Mouse (Mus musculus): Measurements from ENCODE around the gene Nup54.
A peak's percentile ranks its signal among the peaks of the same experiment; 100 is the strongest.

Gene Nup54

DNA sequence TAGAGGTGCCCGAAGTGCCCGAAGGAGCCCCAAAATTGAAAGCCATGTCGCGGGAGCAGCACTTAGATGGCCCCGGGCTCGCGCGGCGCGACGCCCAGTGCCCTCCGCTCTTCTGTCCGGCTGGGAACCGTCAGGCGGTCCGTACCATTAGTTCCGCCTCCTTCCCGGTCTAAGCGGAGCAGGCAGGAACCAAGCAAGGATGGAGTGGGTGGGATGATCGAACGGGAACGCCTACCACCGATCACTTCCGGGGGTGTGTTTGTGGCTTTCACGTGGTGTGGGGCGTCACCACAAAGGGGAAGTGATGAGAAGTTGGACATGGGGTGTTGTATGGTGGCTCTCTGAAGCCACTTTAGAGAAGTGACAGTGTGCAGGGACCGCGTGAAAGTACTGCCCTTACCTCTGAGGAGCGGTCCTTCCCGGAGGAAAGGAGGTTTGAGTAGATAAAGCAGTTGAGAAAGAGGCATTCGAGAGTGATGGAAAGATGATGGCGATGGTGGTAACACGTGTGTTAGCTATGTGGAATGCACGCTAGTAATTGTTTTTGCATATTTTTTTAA lies at the start of gene Nup54:
Gene Nup54, minus strand, starts transcription at position 195 of the 560 bp plus-strand sequence.
- DNase-seq (ENCODE audit: low spot score): peak; percentile 95

GRCm38 (mm10) chr5:92472863-92473262 lies 37.8 kb upstream of the Nup54 start:
- DNase-seq (ENCODE audit: low spot score): no peak

GRCm38 (mm10) chr5:92471531-92471930 lies 36.5 kb upstream of the Nup54 start:
- DNase-seq (ENCODE audit: low spot score): peak; percentile 41

- peak; percentile 70 for DNase-seq (ENCODE audit: low spot score)
Measured at GRCm38 (mm10) chr5:92469201-92470130, 34.4 kb upstream of the Nup54 start.

GRCm38 (mm10) chr5:92468234-92468633 lies 33.2 kb upstream of the Nup54 start:
- no peak for DNase-seq (ENCODE audit: low spot score)

DNA sequence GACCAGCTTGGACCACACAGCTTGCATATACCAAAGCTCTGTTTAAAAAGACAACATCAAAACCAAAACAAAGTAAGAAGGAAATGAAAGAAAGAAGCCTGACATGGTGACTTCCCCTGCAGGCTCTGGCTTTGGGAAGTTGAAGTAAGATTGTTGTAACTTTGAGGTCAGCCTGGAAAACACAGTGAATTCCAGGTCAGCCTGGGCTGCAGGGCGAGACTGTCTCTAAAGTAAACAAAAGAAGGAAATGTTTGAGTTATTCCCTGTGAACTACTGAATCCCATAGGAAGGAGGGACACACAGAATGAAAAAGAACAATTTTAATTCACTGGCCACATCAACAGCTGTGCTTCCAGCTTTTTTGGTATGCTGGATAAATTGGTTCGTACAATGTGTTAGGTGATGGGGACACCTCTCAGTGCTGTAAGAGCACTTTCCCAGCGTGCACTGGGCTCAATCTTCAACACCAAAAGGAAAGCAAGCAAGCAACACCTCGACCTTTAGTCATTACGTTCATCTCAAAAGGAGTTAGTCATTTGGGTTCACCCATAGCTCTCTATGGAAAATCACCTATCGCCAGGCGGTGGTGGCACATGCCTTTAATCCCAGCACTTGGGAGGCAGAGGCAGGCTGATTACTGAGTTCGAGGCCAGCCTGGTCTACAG lies 32.2 kb upstream of the Nup54 start:
- no peak for DNase-seq (ENCODE audit: low spot score)

DNA sequence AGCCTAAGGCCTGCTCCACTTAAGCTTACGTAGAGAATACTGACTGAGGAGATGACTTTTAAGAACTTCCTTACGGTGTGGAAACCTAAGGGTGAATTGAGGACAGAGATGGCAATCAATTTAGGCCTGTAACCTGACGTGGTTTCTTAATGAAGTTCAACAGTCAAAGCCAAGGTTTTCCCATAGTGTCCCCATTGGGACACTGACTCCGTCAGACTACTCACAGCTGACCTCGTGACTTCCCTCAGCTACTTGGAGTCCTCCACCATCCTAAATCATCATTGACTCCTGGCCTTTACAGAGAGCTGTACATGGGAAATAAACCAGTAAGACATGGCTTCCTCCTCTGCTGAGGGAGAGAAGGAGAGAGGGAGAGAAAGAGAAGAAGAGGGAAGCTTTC lies 30.5 kb upstream of the Nup54 start:
- DNase-seq (ENCODE audit: low spot score): no peak

DNA sequence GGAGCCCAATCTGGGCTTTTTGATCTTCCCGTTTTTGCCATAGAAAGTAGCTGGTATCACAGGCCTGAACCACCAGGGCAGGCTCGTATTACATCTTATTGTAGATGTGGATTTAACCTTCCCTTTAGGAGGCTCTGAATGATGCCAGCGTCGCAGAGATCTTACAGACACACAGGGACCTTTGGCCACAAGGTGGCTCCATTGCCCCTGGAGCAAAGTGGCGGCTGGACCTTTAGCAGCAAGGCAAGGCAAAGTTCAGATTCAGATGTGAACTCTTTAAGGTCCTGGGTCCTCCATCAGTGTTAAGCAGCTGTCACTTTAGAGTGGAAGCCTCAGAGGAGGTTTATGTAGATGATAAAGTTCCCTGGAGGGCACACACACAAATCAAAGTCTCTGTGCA lies 26.3 kb upstream of the Nup54 start:
- DNase-seq (ENCODE audit: low spot score): peak; percentile 75

GRCm38 (mm10) chr5:92458726-92459125 lies 23.7 kb upstream of the Nup54 start:
- DNase-seq (ENCODE audit: low spot score): no peak

DNA sequence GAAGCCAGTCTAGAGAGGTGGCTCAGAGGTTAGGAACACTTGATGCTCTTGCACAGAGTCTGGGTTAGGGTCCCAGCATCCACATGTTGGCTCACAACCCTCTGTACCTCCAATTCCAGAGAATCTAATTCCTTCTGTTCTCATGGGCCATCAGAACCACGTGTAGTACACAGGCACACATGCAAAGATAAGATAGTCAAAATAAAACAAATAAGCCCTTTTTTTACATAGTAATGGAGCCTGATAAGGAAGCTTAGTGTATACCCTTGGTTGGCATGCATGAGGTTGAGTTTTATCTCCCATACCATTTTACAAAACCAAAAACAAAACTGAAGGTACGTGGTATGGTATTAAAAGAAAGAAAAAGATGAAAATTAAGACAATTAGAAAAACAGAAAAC lies 22.4 kb upstream of the Nup54 start:
- DNase-seq (ENCODE audit: low spot score): no peak

DNA sequence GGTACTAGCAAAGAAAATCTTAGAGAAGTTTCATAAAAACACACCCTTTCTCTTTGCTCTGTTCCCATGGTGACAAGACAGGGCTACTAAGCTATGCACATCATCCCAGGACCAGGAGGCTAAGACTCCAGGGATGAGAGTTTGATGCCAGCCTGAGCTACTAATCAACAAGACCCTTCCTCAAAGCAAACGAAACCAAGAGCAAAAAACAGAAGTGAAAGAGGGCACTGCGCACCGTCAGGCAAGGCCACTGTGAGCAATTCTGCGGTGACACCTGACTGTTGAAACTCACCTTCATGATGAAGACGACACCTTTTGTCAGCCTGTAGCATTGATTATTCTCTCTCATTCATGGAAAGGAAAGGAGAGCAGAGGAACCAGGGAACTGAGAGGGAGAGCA lies 17.9 kb upstream of the Nup54 start:
- DNase-seq (ENCODE audit: low spot score): no peak

GRCm38 (mm10) chr5:92446736-92447135 lies 11.7 kb upstream of the Nup54 start:
- no peak for DNase-seq (ENCODE audit: low spot score)

DNA sequence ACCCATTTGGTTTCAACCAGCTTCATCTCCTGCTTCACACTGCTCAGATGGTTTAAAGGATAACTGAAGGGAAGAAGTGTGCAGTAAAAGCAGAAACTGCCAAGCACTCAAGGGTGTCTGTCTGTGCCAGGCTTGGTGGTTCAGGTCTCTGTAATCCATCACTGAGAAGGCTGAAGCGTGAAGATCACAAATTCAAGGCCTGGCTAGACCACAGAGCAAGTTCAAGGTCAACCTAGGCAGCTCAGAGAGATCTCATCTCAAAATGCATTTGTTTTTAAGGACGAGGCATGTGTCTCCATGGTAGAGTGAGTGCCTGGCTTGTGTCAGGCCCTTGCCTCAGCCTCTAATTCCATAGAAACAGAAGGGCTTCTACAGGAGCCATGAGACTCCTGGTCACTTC lies 10.0 kb upstream of the Nup54 start:
- no peak for DNase-seq (ENCODE audit: low spot score)

- no peak for DNase-seq (ENCODE audit: low spot score)
Measured at GRCm38 (mm10) chr5:92442914-92443313, 7.9 kb upstream of the Nup54 start.

DNA sequence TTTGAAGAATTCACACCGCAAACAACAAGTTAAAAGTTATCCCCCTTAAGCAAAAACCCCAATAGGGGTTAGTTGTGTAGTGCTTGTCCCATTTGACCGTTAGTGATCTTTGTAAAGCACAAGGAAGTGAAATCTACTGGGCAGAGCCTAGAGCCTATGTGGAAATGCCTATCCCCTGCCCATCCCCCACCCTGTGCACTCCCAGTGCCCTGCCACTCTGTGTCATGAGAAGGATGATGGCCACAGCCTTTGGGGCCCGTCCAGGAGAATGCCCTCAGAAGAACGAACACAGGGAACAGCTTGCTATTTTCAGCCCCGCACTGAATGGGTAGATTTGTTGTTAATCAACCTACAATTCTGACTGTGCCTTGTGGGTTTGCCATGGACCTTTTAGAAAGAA lies 6.5 kb upstream of the Nup54 start:
- DNase-seq (ENCODE audit: low spot score): peak; percentile 21

DNA sequence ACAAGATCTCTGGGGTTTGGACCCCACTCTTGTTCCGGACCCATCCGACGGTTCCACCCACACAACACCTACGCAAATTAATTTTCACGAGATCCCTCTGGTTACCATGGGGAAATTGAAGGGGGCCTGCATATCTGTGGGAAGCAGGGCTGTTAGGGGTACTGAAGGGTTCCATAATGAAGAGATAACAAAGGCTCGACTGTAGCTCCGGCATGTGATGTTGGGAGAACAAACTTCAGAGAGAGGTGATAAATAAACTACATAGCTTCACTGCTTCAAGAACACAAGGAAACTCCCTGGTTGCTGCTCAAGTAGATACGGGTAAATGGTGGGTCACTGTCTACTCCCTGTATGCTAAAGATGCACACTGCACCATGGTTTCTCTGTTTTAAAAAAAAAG lies 3.5 kb upstream of the Nup54 start:
- DNase-seq (ENCODE audit: low spot score): no peak

GRCm38 (mm10) chr5:92434571-92434985 lies 441 bp downstream of the Nup54 start:
- DNase-seq (ENCODE audit: low spot score): no peak

- no peak for DNase-seq (ENCODE audit: low spot score)
Measured at GRCm38 (mm10) chr5:92434070-92434469, 949 bp downstream of the Nup54 start.

DNA sequence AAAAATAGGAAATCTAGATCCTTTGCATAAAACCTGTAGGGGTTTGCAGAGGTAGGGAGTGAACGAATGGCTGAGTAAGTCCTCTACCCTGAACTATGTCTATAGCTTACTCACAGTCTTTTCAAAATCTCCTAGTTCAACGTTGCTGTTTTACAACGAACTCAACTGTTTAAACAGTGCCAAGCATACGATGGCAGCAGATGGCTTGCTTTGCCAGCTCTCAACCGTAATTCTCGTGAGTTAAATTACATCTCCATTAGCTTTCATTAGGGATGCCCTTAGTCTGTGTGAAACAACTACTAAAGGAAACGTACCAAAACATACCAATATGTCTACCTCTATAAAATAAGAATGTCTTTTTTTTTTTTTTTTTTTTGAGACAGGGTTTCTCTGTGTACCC lies 3.4 kb downstream of the Nup54 start:
- no peak for DNase-seq (ENCODE audit: low spot score)

DNA sequence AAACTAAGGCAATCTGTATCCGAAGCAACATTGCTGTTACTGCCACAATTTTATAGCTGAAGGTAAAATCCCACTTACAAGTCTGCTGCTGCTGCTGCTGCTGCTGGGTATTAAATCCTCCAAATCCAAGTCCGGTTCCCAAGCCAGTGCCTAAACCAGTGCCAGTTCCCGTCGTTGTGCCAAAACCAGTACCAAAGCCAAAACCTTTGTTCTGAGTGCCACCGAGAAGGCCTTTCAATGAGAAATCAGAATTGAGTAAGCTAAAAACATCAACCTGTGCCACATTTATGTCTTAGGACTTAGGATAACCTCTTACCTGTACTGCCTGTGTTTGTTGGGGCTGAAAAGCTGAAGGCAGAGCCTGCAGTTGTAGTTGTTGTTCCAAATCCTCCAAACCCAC lies 4.3 kb downstream of the Nup54 start:
- no peak for DNase-seq (ENCODE audit: low spot score)

DNA sequence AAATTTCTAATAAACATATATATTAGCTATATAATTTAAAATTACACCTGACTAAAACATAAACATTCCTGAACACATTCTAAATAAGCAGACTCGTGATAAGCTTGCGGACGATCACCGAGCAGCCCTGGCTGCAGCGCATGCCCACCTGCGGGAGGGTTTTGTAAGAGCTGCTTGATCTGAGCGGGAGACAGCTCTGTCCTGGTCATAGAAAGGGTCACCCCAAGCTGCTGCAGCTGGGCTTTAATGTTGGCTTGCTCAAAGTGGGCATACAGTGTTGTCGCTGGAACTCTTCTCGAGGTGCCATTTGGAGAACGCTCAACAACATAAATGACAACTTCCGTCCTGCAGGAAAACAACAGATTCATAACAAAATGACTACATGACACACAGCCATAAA lies 10.9 kb downstream of the Nup54 start:
- DNase-seq (ENCODE audit: low spot score): no peak

DNA sequence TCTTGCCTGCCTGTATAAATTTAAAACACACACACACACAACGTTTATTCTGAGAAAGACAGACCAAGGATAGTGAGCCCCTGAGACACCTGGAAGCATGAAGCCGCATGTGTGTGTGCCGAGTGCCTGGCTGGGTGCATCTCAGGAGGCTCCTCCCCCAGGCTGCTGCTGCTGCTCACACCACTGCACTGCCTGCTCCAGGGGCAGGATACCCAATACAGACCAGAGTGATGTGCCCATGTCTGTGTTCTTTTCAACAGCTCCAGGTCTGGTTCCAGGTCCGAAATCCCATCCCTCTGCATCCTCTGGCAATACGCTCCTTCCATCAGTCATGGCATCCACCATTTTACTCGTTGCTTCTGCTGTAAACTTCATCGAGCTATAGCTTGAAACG lies 21.0 kb downstream of the Nup54 start:
- DNase-seq (ENCODE audit: low spot score): no peak

Data from urinary bladder, postnatal 14 days (tissue).